Mouse (Mus musculus) naive thymus-derived CD4-positive, alpha-beta T cell, adult 2 months (primary cell): ENCODE measurements around the gene Cbs.
A peak's percentile ranks its signal among the peaks of the same experiment; 100 is the strongest.

Experiments used
- DNase-seq: peaks from one replicate; pipeline ENCODE4 v3.0.0-alpha.2; 2011; ENCODE audit warnings: low read depth

Cbs gene

DNA sequence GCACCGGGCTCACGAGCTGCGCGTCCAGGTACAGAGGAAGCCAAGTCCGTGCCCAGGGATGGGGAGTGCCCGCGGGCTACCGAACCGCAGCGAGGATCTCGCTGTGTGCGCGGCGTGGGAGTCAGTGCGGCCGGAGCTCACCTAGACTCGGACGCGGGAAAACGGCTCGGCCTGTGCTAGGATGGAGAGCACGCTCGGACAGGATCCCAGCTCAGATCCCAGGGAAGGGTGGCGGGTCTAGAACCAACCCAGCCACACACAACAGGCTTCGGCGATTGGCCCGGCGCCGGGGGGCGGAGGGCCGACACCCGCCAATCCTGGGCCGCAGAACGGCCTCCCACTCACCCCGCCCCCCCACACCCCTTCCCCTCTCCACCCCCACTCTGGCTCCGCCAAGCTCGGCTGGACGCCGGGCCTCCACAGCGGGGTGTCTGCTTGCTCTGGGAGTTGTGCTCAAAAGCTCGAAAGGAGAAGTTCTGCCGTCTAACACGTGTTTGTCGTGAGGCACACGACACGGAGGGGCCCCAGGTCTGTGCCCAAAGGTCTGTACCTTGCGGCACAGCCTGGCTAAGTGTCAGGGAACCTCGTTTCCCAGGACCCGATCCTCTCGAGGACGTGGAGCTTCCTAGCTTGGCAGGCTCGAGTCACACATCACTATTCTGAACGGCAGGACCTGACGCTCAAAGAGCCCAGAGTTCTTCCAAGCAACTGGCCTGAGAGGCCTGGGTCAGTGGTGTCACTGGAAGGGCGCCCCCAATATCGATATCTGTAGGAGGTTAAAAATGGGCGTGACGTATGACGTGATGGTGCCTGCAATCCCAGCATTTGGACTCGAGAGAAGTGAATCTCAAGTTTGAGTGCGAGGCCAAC lies at the start of gene Cbs:
Cbs (minus strand) TSS at position 297 of the 870 bp plus-strand sequence.
- peak; percentile 28 for DNase-seq

DNA sequence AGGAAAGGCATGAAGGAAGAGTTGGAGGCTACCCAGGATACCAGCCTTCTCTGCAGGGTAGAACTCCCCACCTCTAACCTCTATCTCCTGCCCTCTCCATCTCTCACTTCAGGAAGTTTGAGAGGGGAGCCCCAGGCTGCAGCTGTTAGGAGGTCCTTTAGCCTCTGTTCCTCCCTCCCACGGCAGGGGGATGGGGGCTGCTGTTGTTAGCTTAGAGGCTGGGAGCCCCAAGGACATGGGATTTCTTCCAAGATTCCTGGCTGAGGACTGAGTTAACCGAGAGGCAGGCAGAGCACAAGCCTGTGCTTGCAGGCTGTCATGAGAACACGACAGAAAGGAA lies 49.2 kb upstream of the Cbs start:
- no peak for DNase-seq

DNA sequence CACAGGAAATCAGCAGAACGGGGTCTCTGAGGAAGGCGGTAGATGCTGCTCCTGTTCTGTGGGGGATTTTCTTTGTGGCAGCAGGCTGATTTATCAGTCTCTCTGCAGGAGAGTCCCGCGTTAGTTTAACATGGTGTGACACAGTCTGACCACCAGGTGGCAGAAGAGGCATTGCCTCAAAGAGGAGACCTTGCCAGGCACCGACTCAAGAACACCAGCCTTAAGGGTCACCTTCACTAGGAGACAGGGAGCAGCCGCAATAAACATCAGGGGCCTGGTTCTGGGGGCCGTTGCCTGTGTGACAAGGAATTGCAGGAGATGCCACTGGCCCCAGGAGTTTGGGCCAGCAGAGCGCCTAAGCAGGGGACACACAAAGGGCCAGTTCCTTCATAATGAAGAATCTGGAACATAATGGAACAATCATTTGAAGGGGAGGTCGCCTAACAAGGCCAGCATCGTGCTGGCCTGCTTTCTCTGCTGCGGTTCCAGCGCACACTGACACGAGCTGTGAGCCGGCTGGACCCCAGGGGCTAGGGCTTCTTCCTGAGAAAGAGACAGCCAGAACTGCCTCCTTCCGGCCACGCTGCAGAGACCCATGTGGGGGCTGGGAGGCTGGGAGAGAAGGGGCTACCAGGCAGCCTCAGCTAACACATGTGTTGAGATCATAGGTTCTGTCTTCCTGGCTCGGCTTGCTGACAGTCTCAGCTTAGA lies 48.6 kb upstream of the Cbs start:
- peak; percentile 91 for DNase-seq

DNA sequence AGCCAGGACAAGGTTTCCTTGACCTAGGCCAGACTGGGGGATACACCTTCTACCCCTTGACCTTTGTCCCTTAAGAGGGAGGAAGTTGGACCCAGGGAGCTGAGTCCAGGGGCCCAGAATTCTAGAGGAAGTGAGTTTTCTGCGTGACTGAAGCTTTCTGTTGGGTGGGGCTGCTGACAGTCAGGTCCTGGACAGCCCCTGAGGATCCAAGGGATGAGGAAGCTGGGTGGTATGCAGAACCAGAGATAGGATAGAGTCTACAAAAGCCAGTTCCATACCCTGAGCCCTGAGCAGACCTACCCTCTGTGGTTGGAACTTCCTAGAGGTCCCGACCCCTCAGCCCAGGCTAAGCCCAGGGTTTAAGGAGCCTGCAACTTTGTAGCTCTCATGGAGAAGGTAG lies 43.4 kb upstream of the Cbs start:
- DNase-seq = no peak

DNA sequence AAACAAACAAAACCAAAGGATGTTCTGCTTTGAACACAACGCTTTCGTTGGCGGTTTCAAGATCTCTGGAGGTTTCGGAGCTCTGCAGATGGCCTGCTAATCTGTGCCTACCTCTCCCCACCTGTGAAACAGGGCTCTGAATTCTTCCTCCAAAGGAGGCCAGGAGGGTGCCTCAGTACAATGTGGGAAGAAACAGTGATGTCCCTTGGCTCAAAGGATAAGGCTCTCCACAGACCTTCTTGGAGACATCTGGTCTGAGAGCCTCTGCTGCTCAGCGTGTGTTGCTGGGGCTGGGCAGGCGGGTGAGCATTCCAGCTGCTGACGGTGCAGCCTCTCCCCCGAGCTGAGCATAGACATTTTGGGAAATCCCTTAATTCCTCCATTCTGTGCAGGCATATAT lies 40.5 kb upstream of the Cbs start, which contains the start of gene Cryaa:
Cryaa (plus strand) TSS at position 301 of the 400 bp plus-strand sequence.
- DNase-seq = no peak

DNA sequence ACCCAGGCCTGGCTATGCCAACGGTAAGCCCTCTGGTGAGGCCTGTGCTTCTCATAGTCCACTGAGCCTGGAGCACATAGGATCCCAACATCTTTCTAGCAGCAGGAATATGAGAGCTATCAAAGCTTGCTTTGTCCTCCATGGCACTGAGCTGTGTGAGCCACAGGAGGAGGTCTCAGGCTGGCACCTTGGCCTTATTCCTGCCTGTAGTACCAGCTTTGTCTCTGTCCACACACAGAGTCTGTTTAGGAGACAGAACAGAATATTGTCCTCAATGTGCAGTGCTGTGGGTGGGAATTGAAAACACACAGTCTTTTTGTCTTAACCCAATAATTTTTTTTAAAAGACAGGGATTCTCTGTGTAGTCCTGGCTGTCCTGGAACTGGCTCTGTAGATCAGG lies 37.4 kb upstream of the Cbs start:
- no peak for DNase-seq

DNA sequence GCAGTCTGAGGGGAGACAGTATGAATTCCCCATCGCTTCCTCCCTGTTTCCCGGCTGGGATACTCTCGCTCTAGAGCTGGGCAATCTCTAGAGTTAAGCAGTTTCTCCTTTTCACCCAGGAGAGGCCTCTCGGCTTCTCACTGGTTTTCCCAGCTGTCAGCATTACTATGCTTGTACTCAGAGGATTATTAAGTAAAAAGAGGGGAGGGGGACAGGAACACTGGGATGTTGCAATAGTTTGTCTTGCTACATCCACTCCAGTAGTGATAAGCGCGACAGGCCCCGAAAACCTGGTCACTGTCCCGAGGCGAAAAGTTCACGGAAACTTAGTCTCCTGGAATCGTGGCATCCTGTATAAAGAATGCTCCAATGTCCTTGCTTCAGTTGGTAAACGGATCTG lies 35.2 kb upstream of the Cbs start:
- no peak for DNase-seq

DNA sequence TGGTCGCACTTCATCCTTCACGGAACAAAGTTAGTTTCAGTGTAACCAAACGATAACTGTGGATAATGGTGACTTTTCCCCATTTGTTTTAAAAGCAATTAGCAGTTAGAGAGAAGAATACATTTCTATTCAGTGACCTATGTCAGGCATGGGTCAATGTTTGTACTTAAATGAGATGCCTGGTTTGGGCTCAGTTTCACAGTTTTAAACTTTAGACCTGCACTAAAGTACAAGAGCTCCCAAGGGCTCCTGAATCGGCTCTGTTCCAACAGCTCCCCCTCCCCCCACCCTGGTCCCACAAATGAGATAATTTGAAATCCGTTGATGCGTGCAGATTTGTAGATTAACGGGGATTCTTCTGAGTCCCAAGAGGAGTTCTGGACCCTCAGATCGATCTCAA lies 34.7 kb upstream of the Cbs start:
- no peak for DNase-seq

DNA sequence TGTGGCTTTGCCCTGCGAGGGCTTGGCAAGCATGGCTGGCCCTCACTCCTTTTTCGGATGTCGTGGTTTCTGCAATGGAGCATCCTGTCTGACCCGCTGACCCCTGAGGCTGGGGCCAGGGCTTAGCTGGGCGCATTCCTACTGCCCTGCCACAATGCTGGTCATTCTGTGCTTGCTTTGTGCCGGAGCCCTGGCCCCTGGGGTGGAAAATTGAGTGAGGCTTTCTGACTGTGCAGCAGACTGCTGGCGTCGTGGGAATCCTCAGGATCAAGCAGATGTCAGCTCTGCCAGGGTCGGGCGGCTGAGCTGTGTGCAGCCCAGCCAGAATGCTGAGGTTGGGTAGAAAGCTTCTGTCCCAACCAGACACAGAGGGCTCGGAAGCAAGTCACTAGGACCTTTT lies 33.1 kb upstream of the Cbs start:
- DNase-seq = no peak

DNA sequence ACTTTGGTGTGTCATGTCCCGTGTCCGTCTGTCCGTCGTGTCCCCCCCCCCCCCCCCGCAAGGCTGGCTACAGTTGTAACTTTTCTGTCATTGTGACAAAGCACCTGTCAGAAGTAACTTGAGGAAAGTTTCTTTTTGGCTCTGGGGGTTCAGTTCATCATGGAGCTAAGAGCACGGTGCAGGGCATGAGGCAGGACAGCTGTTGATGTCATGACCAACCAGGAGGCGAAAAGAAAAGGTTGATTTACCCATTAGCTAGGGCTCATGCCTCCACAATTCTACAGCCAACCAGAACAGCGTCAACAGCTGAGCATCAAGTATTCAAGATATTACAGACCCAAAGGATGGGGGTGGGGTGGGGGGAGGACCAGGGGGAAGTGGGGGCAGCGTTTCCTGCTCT lies 31.3 kb upstream of the Cbs start:
- DNase-seq = no peak

DNA sequence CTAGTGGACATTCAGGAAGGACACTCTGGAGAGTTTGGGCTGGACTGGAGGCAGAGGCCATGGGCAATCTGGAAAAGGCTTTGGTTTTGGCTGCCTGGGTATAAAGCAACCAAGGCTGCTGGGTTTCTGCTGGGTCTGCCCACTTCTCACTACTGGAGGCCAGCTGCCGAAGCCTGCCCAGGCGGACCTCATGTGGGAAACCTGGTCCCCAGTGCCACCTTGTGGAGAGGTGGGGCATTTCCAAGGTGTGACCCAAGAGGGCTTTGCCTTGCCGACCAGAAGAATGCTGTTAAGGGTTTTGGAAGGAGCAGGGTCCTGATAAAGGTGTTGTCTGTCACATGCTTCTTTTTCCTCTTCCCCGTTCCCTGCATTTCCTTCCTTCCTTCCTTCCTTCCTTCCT lies 27.7 kb upstream of the Cbs start:
- peak; percentile 88 for DNase-seq

DNA sequence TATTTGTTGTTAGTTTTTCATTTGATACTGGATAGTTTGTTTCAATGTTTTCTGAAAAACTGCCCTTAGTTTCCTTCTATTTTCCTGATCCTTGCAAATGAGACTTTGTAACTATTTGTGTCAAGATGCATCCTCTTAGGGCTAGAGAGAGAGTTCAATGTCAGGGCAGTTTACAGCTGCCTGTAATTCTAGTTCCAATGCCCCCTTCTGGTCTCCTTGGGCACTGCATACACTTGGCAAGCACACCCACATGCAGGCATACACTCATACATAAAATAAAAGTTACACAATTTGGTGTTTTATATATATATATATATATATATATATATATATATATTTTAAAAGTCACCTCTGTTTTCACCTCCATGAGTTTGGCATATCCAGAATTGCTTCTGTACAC lies 25.8 kb upstream of the Cbs start:
- peak; percentile 47 for DNase-seq

DNA sequence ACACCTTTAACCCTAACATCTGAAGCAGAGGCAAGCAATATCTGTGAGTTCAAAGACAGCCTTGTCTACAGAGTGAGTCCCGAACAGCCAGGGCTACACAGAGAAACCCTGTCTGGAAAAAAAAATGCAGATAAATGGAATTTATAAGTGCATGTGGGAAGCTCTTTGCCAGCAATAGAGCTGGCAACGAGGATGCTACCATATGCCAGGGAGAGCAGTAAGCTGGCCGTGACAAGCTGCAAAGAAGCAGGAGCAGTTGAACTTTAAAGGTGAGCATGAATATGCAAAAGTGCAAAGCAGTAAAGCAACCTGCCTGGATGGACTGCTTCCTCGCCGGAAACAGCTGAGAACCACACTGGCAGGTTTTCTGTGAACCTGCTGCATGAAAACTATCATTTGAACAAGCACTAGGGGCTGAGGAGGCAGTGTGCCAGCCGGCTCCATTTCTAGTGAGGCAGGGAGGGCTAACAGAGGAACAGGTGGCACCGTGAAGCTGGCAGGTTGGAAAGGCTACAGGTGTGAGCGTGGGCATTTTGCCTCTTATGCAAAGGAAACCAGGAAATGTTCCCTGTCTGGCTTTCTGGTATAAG lies 23.7 kb upstream of the Cbs start:
- no peak for DNase-seq

DNA sequence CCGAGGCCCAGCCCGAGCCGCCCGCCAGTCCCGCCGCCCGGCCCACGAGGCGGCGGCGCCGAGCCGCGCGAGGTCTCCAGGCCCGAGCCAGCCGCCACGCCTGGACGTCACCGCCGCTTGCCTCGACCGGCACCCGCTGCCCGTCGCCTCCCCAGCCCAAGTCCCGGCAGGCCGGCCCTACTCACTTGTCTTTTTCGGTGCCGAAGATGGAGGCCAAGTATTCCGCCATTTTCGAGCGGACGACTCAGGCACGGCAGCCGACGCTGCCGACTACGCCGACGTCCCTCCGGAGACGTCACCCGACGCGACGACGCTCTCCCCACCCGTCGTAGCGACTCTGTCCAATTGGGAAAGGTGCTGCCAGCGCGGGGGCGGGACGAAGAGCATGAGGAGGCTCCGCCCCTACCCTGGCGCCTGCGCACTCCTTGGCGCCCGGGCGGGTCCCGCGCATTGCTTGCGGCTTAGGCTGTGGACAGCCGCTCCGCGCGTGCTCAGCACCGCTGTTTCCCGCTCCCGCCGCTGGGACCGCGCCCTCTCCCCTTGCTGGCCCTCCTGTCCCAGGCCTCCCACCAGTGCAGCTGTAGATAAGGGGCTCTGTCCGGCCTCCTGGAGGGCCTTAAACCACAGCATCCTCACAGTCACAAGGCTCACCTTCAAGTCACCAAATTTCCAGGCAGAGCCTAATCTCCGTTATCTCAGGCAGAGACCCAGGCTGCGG lies 21.6 kb upstream of the Cbs start, which contains the start of gene U2af1:
U2af1 (minus strand) TSS at position 425 of the 718 bp plus-strand sequence.
- peak; percentile 99 for DNase-seq

DNA sequence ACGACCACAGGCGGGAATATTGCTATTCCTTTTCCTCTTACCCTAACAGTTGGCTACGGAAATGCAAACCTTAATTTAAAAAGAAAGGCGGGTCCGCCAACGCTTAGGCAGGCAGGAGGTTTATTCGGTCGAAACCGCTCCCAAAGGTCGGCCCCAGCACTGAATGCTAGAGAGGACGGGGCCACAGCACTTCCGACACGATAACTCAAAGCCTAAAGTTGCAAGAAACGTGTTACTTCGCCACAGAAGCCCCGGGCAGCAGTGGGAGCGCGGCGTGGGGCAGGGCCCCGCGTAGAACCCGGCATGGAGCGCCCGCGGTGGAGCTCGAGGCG lies 21.1 kb upstream of the Cbs start:
- no peak for DNase-seq

DNA sequence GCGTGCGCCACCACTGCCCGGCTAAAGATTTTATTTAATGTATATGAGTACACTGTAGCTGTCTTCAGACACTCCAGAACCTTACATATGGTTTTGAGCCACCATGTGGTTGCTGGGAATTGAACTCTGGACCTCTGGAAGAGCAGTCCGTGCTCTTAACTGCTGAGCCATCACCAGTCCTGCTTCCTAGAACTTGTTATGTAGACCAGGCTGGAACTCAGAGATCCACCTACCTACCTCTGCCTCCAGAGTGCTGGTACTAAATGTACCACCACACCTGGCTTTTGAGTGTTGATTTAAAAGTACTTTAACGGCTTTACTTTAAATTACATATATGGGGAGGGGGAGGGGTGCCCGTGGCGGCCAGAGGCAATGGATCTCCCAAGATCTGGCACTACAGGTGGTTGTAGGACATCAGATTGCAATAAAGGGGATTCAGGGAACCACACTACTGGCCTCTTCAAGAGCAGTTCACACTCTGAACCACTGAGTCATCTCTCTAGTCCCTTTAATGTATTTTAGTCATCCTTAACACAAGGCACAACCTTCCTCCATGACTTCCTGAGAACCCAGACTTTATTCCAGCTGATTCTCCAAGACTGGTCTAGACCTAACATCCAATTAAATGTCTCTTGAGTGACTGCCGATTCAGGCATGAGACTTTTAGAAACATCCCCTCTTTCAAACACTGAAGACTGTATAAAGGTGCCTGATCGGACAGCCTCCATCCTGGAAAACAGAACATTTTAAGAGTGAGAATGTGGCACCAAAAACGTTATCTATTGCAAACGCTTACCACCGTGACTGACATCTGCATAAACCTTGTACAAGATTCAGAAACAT lies 20.3 kb upstream of the Cbs start:
- no peak for DNase-seq

DNA sequence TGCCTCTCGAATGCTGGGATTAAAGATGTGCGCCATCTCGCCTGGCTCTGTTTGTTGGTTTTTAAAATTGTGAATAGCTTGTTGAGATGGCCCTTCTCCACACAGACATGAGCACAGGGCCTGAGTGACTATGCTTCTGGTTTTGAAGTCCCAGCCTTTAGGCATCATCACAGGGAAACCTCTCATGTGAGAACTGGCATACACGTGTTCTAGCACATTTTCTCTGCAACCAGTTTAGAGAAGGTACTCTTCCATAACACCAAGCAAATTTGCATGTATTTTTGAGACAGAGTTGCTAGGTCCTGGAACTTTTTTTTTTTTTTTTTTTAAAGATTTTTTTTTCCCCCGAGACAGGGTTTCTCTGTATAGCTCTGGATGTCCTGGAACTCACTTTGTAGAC lies 19.6 kb upstream of the Cbs start:
- peak; percentile 31 for DNase-seq

DNA sequence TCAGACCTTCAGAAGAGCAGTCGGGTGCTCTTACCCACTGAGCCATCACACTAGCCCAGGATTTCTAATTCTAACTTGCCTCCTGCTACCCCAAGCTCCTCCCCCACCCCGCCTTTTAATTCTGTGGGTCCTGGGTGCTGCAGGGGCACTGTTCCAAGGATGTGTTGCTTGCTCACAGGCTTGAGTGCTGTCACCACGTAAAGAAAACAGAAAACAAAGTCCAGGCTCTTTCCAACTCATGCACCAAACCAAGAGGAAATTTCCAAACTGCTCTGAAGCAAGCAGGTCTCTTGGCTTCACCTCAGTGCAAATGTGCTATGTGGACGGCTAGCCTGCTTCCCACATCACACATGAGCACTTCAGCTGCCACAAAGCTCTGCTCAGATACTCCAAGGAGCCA lies 18.3 kb upstream of the Cbs start:
- DNase-seq = no peak

DNA sequence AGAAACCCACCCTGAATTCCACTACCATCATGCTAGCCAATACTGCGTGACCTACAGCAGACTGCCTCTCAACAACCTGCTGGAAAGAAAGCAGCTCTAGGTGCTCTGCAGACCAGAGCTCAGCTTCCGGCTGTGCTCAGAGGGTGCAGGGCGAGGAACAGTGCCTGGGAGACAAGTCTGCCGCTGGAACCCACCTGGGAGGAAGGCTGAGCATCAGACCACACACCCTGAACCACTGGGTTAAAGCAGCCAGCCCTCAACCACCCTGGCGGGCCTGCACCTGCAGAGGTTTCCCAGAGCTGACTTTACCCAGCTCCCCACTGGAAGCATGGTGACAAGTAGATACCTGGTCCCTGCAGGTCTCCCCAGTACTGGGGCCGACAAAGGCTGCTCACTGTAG lies 16.2 kb upstream of the Cbs start:
- DNase-seq = no peak

DNA sequence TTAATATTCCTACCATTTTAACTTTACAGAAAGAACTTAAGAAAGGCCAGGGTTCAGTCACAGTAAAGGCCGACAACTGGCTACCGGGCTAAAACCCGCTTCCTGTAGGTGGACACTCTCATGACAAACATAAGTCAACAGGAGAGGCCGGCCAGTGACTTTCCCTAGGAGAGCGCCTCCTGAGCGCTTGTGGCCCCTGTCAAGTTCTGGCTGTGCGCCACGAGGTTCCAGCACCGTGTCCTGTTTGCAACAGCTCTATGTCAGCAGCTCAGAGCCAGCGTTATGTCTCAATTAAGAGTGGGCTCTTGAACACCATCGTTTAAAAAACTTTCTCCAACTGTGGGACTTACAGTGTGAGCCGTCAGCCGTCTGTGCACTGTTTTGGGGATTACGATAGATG lies 15.1 kb upstream of the Cbs start:
- no peak for DNase-seq

DNA sequence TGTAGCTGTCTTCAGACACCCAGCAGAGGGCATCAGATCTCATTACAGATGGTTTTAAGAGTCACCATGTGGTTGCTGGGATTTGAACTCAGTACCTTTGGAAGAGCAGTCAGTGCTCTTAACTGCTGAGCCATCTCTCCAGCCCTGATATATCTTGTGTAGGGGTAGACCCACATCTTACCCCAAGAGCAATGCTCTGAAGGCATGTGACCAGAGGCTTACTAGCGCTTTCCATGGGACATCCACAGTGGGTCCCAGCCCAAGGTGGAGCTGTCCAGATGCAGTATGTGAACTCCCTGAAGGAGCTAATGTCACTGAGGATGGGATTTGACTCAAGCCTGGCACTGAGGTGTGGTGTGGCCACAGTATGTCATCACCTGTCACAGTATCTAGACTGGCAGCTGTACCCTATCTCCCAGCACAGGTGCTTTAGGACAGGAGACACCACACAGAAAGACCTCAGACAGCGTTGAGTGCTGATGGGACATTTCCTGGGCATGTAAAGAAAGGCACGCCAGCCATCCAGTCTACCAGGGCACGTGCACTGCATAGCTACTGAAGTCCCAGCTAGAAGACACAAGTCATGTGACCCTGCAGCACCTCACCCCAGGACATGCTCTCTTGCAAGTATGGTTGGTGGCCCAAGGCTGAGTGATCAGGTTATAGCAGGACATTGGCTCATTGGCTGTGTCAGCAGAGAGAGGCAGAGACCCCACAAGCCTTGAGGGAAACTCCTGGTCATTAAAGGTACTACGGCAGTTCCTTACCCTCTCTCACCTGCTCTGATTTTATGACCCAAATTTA lies 9.4 kb upstream of the Cbs start:
- DNase-seq = no peak
